In the genomic region with DNA sequence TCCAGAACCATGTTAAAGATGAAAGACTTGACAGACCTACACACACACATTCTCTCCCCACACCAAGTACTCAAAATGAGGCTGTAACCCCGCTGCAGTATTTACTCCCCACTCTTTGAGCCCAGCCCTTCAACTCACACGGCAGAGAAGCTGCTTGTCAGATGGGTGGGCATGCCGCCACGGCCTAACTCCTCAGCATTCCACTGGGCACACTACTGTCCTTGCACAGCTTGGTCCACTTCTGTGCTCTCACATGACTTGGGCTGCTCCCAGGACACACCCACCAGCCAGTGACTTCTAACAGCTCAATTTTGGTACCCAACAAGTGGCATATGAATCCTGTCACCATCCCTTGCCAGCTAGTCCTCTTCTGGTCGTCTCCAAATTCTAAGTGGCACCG, we compare ENCODE assay signal across 8 mouse cellular contexts. TPM values are rescaled to one million over a fixed set of nuclear protein-coding genes. Genes with fewer than 3 reads are reported as not detected.
DNase-seq lines count a peak whose midpoint lies in the region; ATAC-seq and TF ChIP-seq lines count a peak whose summit lies in the region.

No protein-coding gene starts in this region.

- no peak for TF ChIP-seq EP300 in lung, postnatal 0 days (IDR thresholded peaks at IDR 0.05)

- H3K4me1 ChIP-seq in embryonic facial prominence, embryonic 11.5 days (ENCODE audit: control insufficient read depth, insufficient read depth, low read length) = peaks cover 2% of the 10 kb centered on the region; the same call in 1 of the 2 replicates
- H3K4me1 ChIP-seq in embryonic facial prominence, embryonic 10.5 days = peaks cover 34% of the 10 kb centered on the region
- peaks cover 15% of the 10 kb centered on the region for H3K4me1 ChIP-seq in embryonic facial prominence, embryonic 13.5 days
- peaks cover 34% of the 10 kb centered on the region for H3K4me1 ChIP-seq in heart, embryonic 15.5 days (replicated peaks)
- peaks cover 10% of the 10 kb centered on the region; the same call in 1 of the 2 replicates for H3K4me1 ChIP-seq in lung, postnatal 0 days (ENCODE audit: insufficient read depth, low read depth, low read length)
- H3K4me1 ChIP-seq in stomach, embryonic 16.5 days (ENCODE audit: control insufficient read depth, insufficient read depth, low read length) = peaks cover 27% of the 10 kb centered on the region

- DNase-seq in embryonic facial prominence, embryonic 11.5 days (ENCODE audit: low spot score) = no peak
- DNase-seq in embryonic facial prominence, embryonic 10.5 days (ENCODE audit: low spot score) = no peak
- DNase-seq in NIH3T3 (ENCODE audit: low read depth) = peak; percentile 70
- DNase-seq in kidney, postnatal 25 days = peak; percentile 73 to 85
- peak; percentile 85 for DNase-seq in lung, postnatal 0 days (ENCODE audit: low spot score)

- H3K4me3 ChIP-seq in embryonic facial prominence, embryonic 11.5 days (ENCODE audit: low read depth, low read length) = no peak overlapping the region
- no peak overlapping the region for H3K4me3 ChIP-seq in embryonic facial prominence, embryonic 10.5 days
- no peak overlapping the region for H3K4me3 ChIP-seq in embryonic facial prominence, embryonic 13.5 days
- no peak overlapping the region for H3K4me3 ChIP-seq in heart, embryonic 15.5 days
- H3K4me3 ChIP-seq in lung, postnatal 0 days (ENCODE audit: low read depth, low read length) = no peak overlapping the region
- H3K4me3 ChIP-seq in stomach, embryonic 16.5 days (replicated peaks; ENCODE audit: low read length) = no peak overlapping the region

- H3K9me3 ChIP-seq in embryonic facial prominence, embryonic 11.5 days (replicated peaks; ENCODE audit: control insufficient read depth, low read length) = no peaks in the 10 kb centered on the region
- no peaks in the 10 kb centered on the region for H3K9me3 ChIP-seq in embryonic facial prominence, embryonic 10.5 days
- H3K9me3 ChIP-seq in embryonic facial prominence, embryonic 13.5 days = no peaks in the 10 kb centered on the region
- no peaks in the 10 kb centered on the region for H3K9me3 ChIP-seq in heart, embryonic 15.5 days (replicated peaks)
- no peaks in the 10 kb centered on the region for H3K9me3 ChIP-seq in lung, postnatal 0 days (ENCODE audit: low read length)
- no peaks in the 10 kb centered on the region for H3K9me3 ChIP-seq in stomach, embryonic 16.5 days (replicated peaks; ENCODE audit: control insufficient read depth, low read length)

- H3K9ac ChIP-seq in embryonic facial prominence, embryonic 11.5 days (replicated peaks; ENCODE audit: low read length) = no peak overlapping the region
- H3K9ac ChIP-seq in embryonic facial prominence, embryonic 13.5 days = no peak overlapping the region
- H3K9ac ChIP-seq in heart, embryonic 15.5 days = no peak overlapping the region
- no peak overlapping the region for H3K9ac ChIP-seq in lung, postnatal 0 days (replicated peaks; ENCODE audit: low read depth)
- no peak overlapping the region for H3K9ac ChIP-seq in stomach, embryonic 16.5 days (ENCODE audit: low read length)

- 0 out of 2 replicates have a peak overlapping the region, but pooled peaks have one; percentile 0 for H3K27ac ChIP-seq in embryonic facial prominence, embryonic 11.5 days (replicated peaks; ENCODE audit: low read depth, low read length)
- no peak overlapping the region; the same call in 1 of the 2 replicates for H3K27ac ChIP-seq in embryonic facial prominence, embryonic 10.5 days (replicated peaks)
- H3K27ac ChIP-seq in embryonic facial prominence, embryonic 13.5 days = peak overlapping the region; percentile 39
- peak overlapping the region; percentile 100 for H3K27ac ChIP-seq in heart, embryonic 15.5 days
- H3K27ac ChIP-seq in lung, postnatal 0 days (ENCODE audit: low read length) = peak overlapping the region; percentile 51; the same call in 1 of the 2 replicates
- H3K27ac ChIP-seq in stomach, embryonic 16.5 days (ENCODE audit: low read length) = peak overlapping the region; percentile 61

- H3K27me3 ChIP-seq in embryonic facial prominence, embryonic 11.5 days (ENCODE audit: control insufficient read depth, insufficient read depth, low read length) = no peaks in the 10 kb centered on the region
- H3K27me3 ChIP-seq in embryonic facial prominence, embryonic 10.5 days (replicated peaks; ENCODE audit: low read depth, poor library complexity, severe bottlenecking) = no peaks in the 10 kb centered on the region
- H3K27me3 ChIP-seq in embryonic facial prominence, embryonic 13.5 days = no peaks in the 10 kb centered on the region
- H3K27me3 ChIP-seq in heart, embryonic 15.5 days = no peaks in the 10 kb centered on the region
- no peaks in the 10 kb centered on the region for H3K27me3 ChIP-seq in lung, postnatal 0 days (replicated peaks; ENCODE audit: insufficient read depth, low read length)
- H3K27me3 ChIP-seq in stomach, embryonic 16.5 days (ENCODE audit: control insufficient read depth, insufficient read depth, low read length) = no peaks in the 10 kb centered on the region

- no peak for ATAC-seq in embryonic facial prominence, embryonic 11.5 days (replicated peaks; ENCODE audit: insufficient number of reproducible peaks, low FRiP score, low TSS enrichment, low read depth)
- no peak for ATAC-seq in embryonic facial prominence, embryonic 13.5 days (ENCODE audit: insufficient number of reproducible peaks, insufficient read depth, low FRiP score, low TSS enrichment, low read depth)
- ATAC-seq in heart, embryonic 15.5 days (replicated peaks; ENCODE audit: insufficient number of reproducible peaks, insufficient read depth, low FRiP score, low read depth) = peak; percentile 29
- peak; percentile 55 for ATAC-seq in lung, postnatal 0 days
- no peak for ATAC-seq in stomach, embryonic 16.5 days (ENCODE audit: insufficient read depth, low FRiP score)

- 71% methylated on average over 6 of the region's 6 CpGs for WGBS in embryonic facial prominence, embryonic 11.5 days
- WGBS in embryonic facial prominence, embryonic 10.5 days = 73% methylated on average over 6 of the region's 6 CpGs
- 58% methylated on average over 6 of the region's 6 CpGs for WGBS in embryonic facial prominence, embryonic 13.5 days
- WGBS in heart, embryonic 15.5 days = 29% methylated on average over 6 of the region's 6 CpGs
- WGBS in lung, postnatal 0 days = 12% methylated on average over 6 of the region's 6 CpGs
- WGBS in stomach, embryonic 16.5 days = 38% methylated on average over 6 of the region's 6 CpGs

- H3K4me2 ChIP-seq in embryonic facial prominence, embryonic 11.5 days (ENCODE audit: low read depth, low read length) = no peak overlapping the region
- no peak overlapping the region for H3K4me2 ChIP-seq in embryonic facial prominence, embryonic 13.5 days
- H3K4me2 ChIP-seq in heart, embryonic 15.5 days = peak overlapping the region; percentile 29
- 0 out of 2 replicates have a peak overlapping the region, but pooled peaks have one; percentile 11 for H3K4me2 ChIP-seq in lung, postnatal 0 days (replicated peaks; ENCODE audit: low read depth, low read length)
- peak overlapping the region; percentile 9; the same call in 1 of the 2 replicates for H3K4me2 ChIP-seq in stomach, embryonic 16.5 days (ENCODE audit: low read depth, low read length)

- no peaks in the 10 kb centered on the region for H3K36me3 ChIP-seq in embryonic facial prominence, embryonic 11.5 days (replicated peaks; ENCODE audit: control insufficient read depth, insufficient read depth, low read depth, low read length)
- peaks cover 5% of the 10 kb centered on the region; the same call in 1 of the 2 replicates for H3K36me3 ChIP-seq in embryonic facial prominence, embryonic 10.5 days (replicated peaks)
- H3K36me3 ChIP-seq in embryonic facial prominence, embryonic 13.5 days = no peaks in the 10 kb centered on the region
- no peaks in the 10 kb centered on the region for H3K36me3 ChIP-seq in heart, embryonic 15.5 days
- no peaks in the 10 kb centered on the region for H3K36me3 ChIP-seq in lung, postnatal 0 days (ENCODE audit: insufficient read depth, low read length)
- no peaks in the 10 kb centered on the region for H3K36me3 ChIP-seq in stomach, embryonic 16.5 days (ENCODE audit: control insufficient read depth, insufficient read depth, low read length)

- no peak for TF ChIP-seq CTCF in lung, postnatal 0 days (IDR thresholded peaks at IDR 0.05)

RNA-seq across cellular contexts. Expression of gene Bicral, which starts 5.0 kb away (rescaled TPM):
- polyA plus RNA-seq in embryonic facial prominence, embryonic 11.5 days (2014; fragmentation: Nextera tagmentation; extraction: Ambion mirVana) = 4.7 TPM in 2 replicates
- 3.0 and 4.4 TPM in 2 replicates for polyA plus RNA-seq in embryonic facial prominence, embryonic 10.5 days (2016; fragmentation: Nextera tagmentation; extraction: Ambion mirVana)
- polyA plus RNA-seq in embryonic facial prominence, embryonic 13.5 days (2015; fragmentation: Nextera tagmentation; extraction: Ambion mirVana) = 4.4 and 5.0 TPM in 2 replicates
- polyA plus RNA-seq in heart, embryonic 15.5 days (2015; fragmentation: Nextera tagmentation; extraction: Ambion mirVana) = 3.2 and 3.9 TPM in 2 replicates
- polyA plus RNA-seq in lung, postnatal 0 days (2015; fragmentation: Nextera tagmentation; extraction: Ambion mirVana) = 3.0 and 3.4 TPM in 2 replicates
- polyA plus RNA-seq in stomach, embryonic 16.5 days (2015; fragmentation: Nextera tagmentation; extraction: Ambion mirVana) = 3.4 and 4.0 TPM in 2 replicates

RNA-seq across cellular contexts. Expression of gene Tbcc, which starts 37.2 kb away (rescaled TPM):
- 73.7 and 78.8 TPM in 2 replicates for polyA plus RNA-seq in embryonic facial prominence, embryonic 11.5 days (2014; fragmentation: Nextera tagmentation; extraction: Ambion mirVana)
- polyA plus RNA-seq in embryonic facial prominence, embryonic 10.5 days (2016; fragmentation: Nextera tagmentation; extraction: Ambion mirVana) = 52.9 and 57.9 TPM in 2 replicates
- 58.5 and 63.3 TPM in 2 replicates for polyA plus RNA-seq in embryonic facial prominence, embryonic 13.5 days (2015; fragmentation: Nextera tagmentation; extraction: Ambion mirVana)
- 41.9 and 43.8 TPM in 2 replicates for polyA plus RNA-seq in heart, embryonic 15.5 days (2015; fragmentation: Nextera tagmentation; extraction: Ambion mirVana)
- 47.7 and 51.0 TPM in 2 replicates for polyA plus RNA-seq in lung, postnatal 0 days (2015; fragmentation: Nextera tagmentation; extraction: Ambion mirVana)
- polyA plus RNA-seq in stomach, embryonic 16.5 days (2015; fragmentation: Nextera tagmentation; extraction: Ambion mirVana) = 25.8 and 34.8 TPM in 2 replicates

RNA-seq across cellular contexts. Expression of gene Prph2, which starts 57.0 kb away (rescaled TPM):
- not detected in 2 replicates for polyA plus RNA-seq in embryonic facial prominence, embryonic 11.5 days (2014; fragmentation: Nextera tagmentation; extraction: Ambion mirVana)
- not detected in 2 replicates for polyA plus RNA-seq in embryonic facial prominence, embryonic 10.5 days (2016; fragmentation: Nextera tagmentation; extraction: Ambion mirVana)
- polyA plus RNA-seq in embryonic facial prominence, embryonic 13.5 days (2015; fragmentation: Nextera tagmentation; extraction: Ambion mirVana) = not detected in 2 replicates
- polyA plus RNA-seq in heart, embryonic 15.5 days (2015; fragmentation: Nextera tagmentation; extraction: Ambion mirVana) = not detected in 2 replicates
- not detected in 2 replicates for polyA plus RNA-seq in lung, postnatal 0 days (2015; fragmentation: Nextera tagmentation; extraction: Ambion mirVana)
- polyA plus RNA-seq in stomach, embryonic 16.5 days (2015; fragmentation: Nextera tagmentation; extraction: Ambion mirVana) = not detected in 2 replicates

Comparison
In these comparisons a context has a peak if more than half of its experiments do, and no peak if none do; other contexts are left out.
1. ATAC-seq: peak in heart, embryonic 15.5 days (single experiment) and lung, postnatal 0 days (single experiment); none in embryonic facial prominence, embryonic 11.5 days (single experiment), embryonic facial prominence, embryonic 13.5 days (single experiment) and stomach, embryonic 16.5 days (single experiment).
2. DNase-seq: peak in NIH3T3 (single experiment), kidney, postnatal 25 days (2 of 2) and lung, postnatal 0 days (single experiment); none in embryonic facial prominence, embryonic 11.5 days (single experiment) and embryonic facial prominence, embryonic 10.5 days (single experiment).
3. H3K4me2 ChIP-seq: peak in heart, embryonic 15.5 days (single experiment), lung, postnatal 0 days (single experiment) and stomach, embryonic 16.5 days (single experiment); none in embryonic facial prominence, embryonic 11.5 days (single experiment) and embryonic facial prominence, embryonic 13.5 days (single experiment).